ENCODE assay signal across 22 mouse cellular contexts in genomic region chr3:76025523-76025922, GRCm38 (mm10). TPM values are rescaled to one million over a fixed set of nuclear protein-coding genes. Genes with fewer than 3 reads are reported as not detected.
"Had no signal": no experiment of that assay in that cellular context is flagged by ENCODE, and none has a peak within 500 bp of the region (broad histone marks: within the 10 kb centered on the region; RNA-seq: fewer than 3 reads in every experiment).

No protein-coding gene starts in this region.

- H3K4me3 ChIP-seq: liver, embryonic 15.5 days; megakaryocyte, embryonic 14.5 days; midbrain, embryonic 10.5 days; midbrain, embryonic 12.5 days; myocyte; neural tube, embryonic 13.5 days; neural tube, embryonic 15.5 days had no signal

- ATAC-seq: liver, postnatal 0 days; midbrain, embryonic 16.5 days had no signal

- DNase-seq: liver, postnatal 0 days; lung, embryonic 14.5 days; lung, postnatal 10 days; midbrain, embryonic 14.5 days; retina, postnatal 1 day; right cerebral cortex, adult 18-20 months; right cerebral cortex, postnatal 25 days; right cerebral cortex, postnatal 4 days; spleen, adult 18-20 months; thymus, adult 18-20 months; thymus, postnatal 25 days; thymus, postnatal 4 days had no signal

- H3K4me1 ChIP-seq: liver, embryonic 15.5 days; megakaryocyte, embryonic 14.5 days; midbrain, embryonic 10.5 days; midbrain, embryonic 12.5 days; neural tube, embryonic 13.5 days; neural tube, embryonic 15.5 days had no signal

- H3K27me3 ChIP-seq: liver, embryonic 15.5 days; megakaryocyte, embryonic 14.5 days; midbrain, embryonic 12.5 days; neural tube, embryonic 13.5 days; neural tube, embryonic 15.5 days had no signal

- H3K9ac ChIP-seq: liver, embryonic 15.5 days; liver, postnatal 0 days; lung, embryonic 14.5 days; midbrain, embryonic 12.5 days; neural tube, embryonic 13.5 days; neural tube, embryonic 15.5 days had no signal

- H3K9me3 ChIP-seq: liver, embryonic 15.5 days; megakaryocyte, embryonic 14.5 days; midbrain, embryonic 10.5 days; midbrain, embryonic 12.5 days; neural tube, embryonic 13.5 days; neural tube, embryonic 15.5 days had no signal

- H3K36me3 ChIP-seq: liver, embryonic 15.5 days; midbrain, embryonic 10.5 days; midbrain, embryonic 12.5 days; neural tube, embryonic 13.5 days; neural tube, embryonic 15.5 days had no signal

- H3K27ac ChIP-seq: liver, embryonic 15.5 days; macrophage; midbrain, embryonic 10.5 days; midbrain, embryonic 12.5 days; neural tube, embryonic 13.5 days; neural tube, embryonic 15.5 days had no signal

RNA-seq across cellular contexts. Expression of gene Fstl5, which starts 48.5 kb away (rescaled TPM):
- polyA plus RNA-seq: liver, embryonic 15.5 days; liver, postnatal 0 days; macrophage; small intestine, adult 2 months had no signal
